Mouse (Mus musculus) 3134 (cell line): ENCODE measurements around the gene Map1b.

ENCODE experiments used
- DNase-seq: peaks from one replicate; pipeline ENCODE4 v3.0.0-alpha.2; 2011; ENCODE audit warnings: low spot score; ENCODE audit not compliant: insufficient read length; ENCODE audit errors: extremely low read depth

Map1b gene

GRCm38 (mm10) chr13:99537908-99538513 is 21.7 kb upstream of the Map1b start:
- DNase-seq = no peak

GRCm38 (mm10) chr13:99528456-99528855 is 12.1 kb upstream of the Map1b start:
- DNase-seq = peak; percentile 76

- DNase-seq = no peak
Measured at GRCm38 (mm10) chr13:99527936-99528335, 11.6 kb upstream of the Map1b start.

GRCm38 (mm10) chr13:99525491-99525890 is 9.2 kb upstream of the Map1b start:
- no peak for DNase-seq

GRCm38 (mm10) chr13:99517836-99518235 is 1.5 kb upstream of the Map1b start:
- no peak for DNase-seq

GRCm38 (mm10) chr13:99515736-99516447 is 448 bp downstream of the Map1b start:
- DNase-seq = no peak

GRCm38 (mm10) chr13:99514917-99515591 is 1.3 kb downstream of the Map1b start:
- DNase-seq = peak; percentile 86

- no peak for DNase-seq
Measured at GRCm38 (mm10) chr13:99513990-99514389, 2.4 kb downstream of the Map1b start.

GRCm38 (mm10) chr13:99513138-99513537 is 3.2 kb downstream of the Map1b start:
- DNase-seq = peak; percentile 27

- DNase-seq = no peak
Measured at GRCm38 (mm10) chr13:99509896-99510295, 6.4 kb downstream of the Map1b start.

- DNase-seq = no peak
Measured at GRCm38 (mm10) chr13:99506580-99506962, 9.8 kb downstream of the Map1b start.

- DNase-seq = no peak
Measured at GRCm38 (mm10) chr13:99505826-99506579, 10.3 kb downstream of the Map1b start.

GRCm38 (mm10) chr13:99503370-99503979 is 12.9 kb downstream of the Map1b start:
- DNase-seq = peak; percentile 63

- no peak for DNase-seq
Measured at GRCm38 (mm10) chr13:99502911-99503310, 13.4 kb downstream of the Map1b start.

- no peak for DNase-seq
Measured at GRCm38 (mm10) chr13:99502126-99502744, 14.1 kb downstream of the Map1b start.

- no peak for DNase-seq
Measured at GRCm38 (mm10) chr13:99501393-99501792, 14.9 kb downstream of the Map1b start.

GRCm38 (mm10) chr13:99500609-99501008 is 15.7 kb downstream of the Map1b start:
- no peak for DNase-seq

GRCm38 (mm10) chr13:99499764-99500163 is 16.6 kb downstream of the Map1b start:
- DNase-seq = no peak

GRCm38 (mm10) chr13:99496106-99496505 is 20.2 kb downstream of the Map1b start:
- DNase-seq = no peak

GRCm38 (mm10) chr13:99494416-99494815 is 21.9 kb downstream of the Map1b start:
- DNase-seq = no peak
